Mouse (Mus musculus): ENCODE measurements at regions not wholly inside any gene's neighbourhood (a gene's known extent, or its start where the extent isn't known, plus 50 kb on each side); places are given as distances from the start of the nearest gene placed in this dataset.

GRCm38 (mm10) chr13:83132671-83133638 is 370.9 kb upstream of the Mef2c start:
- Histone ChIP-seq H3K4me1 (ENCODE audit: insufficient read depth) (peaks cover 15% of the 10 kb centered on the region), H3K9ac (no peak overlapping the region), H3K27ac (ENCODE audit: low read depth, low read length) (peak overlapping the region; percentile 24; the same call in 1 of the 2 replicates), H3K4me2 (ENCODE audit: low read depth) (no peak overlapping the region), H3K36me3 (ENCODE audit: insufficient read depth) (no peaks in the 10 kb centered on the region), H3K4me3 (ENCODE audit: low read depth, low read length) (no peak overlapping the region), H3K9me3 (ENCODE audit: low read length) (no peaks in the 10 kb centered on the region), H3K27me3 (ENCODE audit: insufficient read depth, low read length) (no peaks in the 10 kb centered on the region)
- TF ChIP-seq CTCF (IDR thresholded peaks at IDR 0.05; ENCODE audit: low read depth), result no peak
- DNase-seq (peak; percentile 73), ATAC-seq (peak; percentile 91)
- WGBS, result 54% methylated on average over 7 of the region's 7 CpGs

- TF ChIP-seq CTCF (IDR thresholded peaks at IDR 0.05; ENCODE audit: low read depth), result no peak
- ATAC-seq (no peak), DNase-seq (no peak)
- H3K4me2 ChIP-seq (ENCODE audit: low read depth), result no peak overlapping the region
- no peaks in the 10 kb centered on the region for H3K27me3 ChIP-seq (ENCODE audit: insufficient read depth, low read length)
- no peak overlapping the region for H3K27ac ChIP-seq (ENCODE audit: low read depth, low read length)
- 37% methylated on average over 3 of the region's 3 CpGs for WGBS
- H3K36me3 ChIP-seq (ENCODE audit: insufficient read depth), result no peaks in the 10 kb centered on the region
- no peak overlapping the region for H3K4me3 ChIP-seq (ENCODE audit: low read depth, low read length)
- no peaks in the 10 kb centered on the region for H3K4me1 ChIP-seq (ENCODE audit: insufficient read depth)
- H3K9ac ChIP-seq, result no peak overlapping the region
- H3K9me3 ChIP-seq (ENCODE audit: low read length), result no peaks in the 10 kb centered on the region
Observed at GRCm38 (mm10) chr13:83143316-83143715, 360.5 kb upstream of the Mef2c start.

- 83% methylated on average over 1 of the region's 1 CpGs for WGBS
- no peak for TF ChIP-seq CTCF (IDR thresholded peaks at IDR 0.05; ENCODE audit: low read depth)
- no peaks in the 10 kb centered on the region for H3K36me3 ChIP-seq (ENCODE audit: insufficient read depth)
- no peak overlapping the region for H3K9ac ChIP-seq
- H3K9me3 ChIP-seq (ENCODE audit: low read length), result no peaks in the 10 kb centered on the region
- no peaks in the 10 kb centered on the region for H3K27me3 ChIP-seq (ENCODE audit: insufficient read depth, low read length)
- no peak for DNase-seq
- H3K4me3 ChIP-seq (ENCODE audit: low read depth, low read length), result no peak overlapping the region
- ATAC-seq, result no peak
- no peaks in the 10 kb centered on the region for H3K4me1 ChIP-seq (ENCODE audit: insufficient read depth)
- no peak overlapping the region for H3K4me2 ChIP-seq (ENCODE audit: low read depth)
- no peak overlapping the region for H3K27ac ChIP-seq (ENCODE audit: low read depth, low read length)
Observed at GRCm38 (mm10) chr13:83154626-83155124, 349.2 kb upstream of the Mef2c start.

- no peak overlapping the region for H3K4me3 ChIP-seq (ENCODE audit: low read depth, low read length)
- H3K4me1 ChIP-seq (ENCODE audit: insufficient read depth), result no peaks in the 10 kb centered on the region
- H3K4me2 ChIP-seq (ENCODE audit: low read depth), result no peak overlapping the region
- TF ChIP-seq CTCF (IDR thresholded peaks at IDR 0.05; ENCODE audit: low read depth), result no peak
- ATAC-seq (no peak), DNase-seq (no peak)
- no peaks in the 10 kb centered on the region for H3K27me3 ChIP-seq (ENCODE audit: insufficient read depth, low read length)
- no peak overlapping the region for H3K27ac ChIP-seq (ENCODE audit: low read depth, low read length)
- no peaks in the 10 kb centered on the region for H3K36me3 ChIP-seq (ENCODE audit: insufficient read depth)
- 58% methylated on average over 2 of the region's 2 CpGs for WGBS
- no peaks in the 10 kb centered on the region for H3K9me3 ChIP-seq (ENCODE audit: low read length)
- H3K9ac ChIP-seq, result no peak overlapping the region
Observed at GRCm38 (mm10) chr13:83159969-83160368, 343.9 kb upstream of the Mef2c start.

- TF ChIP-seq CTCF (IDR thresholded peaks at IDR 0.05; ENCODE audit: low read depth), result no peak
- Histone ChIP-seq H3K9me3 (ENCODE audit: low read length) (no peaks in the 10 kb centered on the region), H3K9ac (no peak overlapping the region), H3K4me2 (ENCODE audit: low read depth) (no peak overlapping the region), H3K4me3 (ENCODE audit: low read depth, low read length) (no peak overlapping the region), H3K27ac (ENCODE audit: low read depth, low read length) (no peak overlapping the region), H3K4me1 (ENCODE audit: insufficient read depth) (no peaks in the 10 kb centered on the region), H3K27me3 (ENCODE audit: insufficient read depth, low read length) (no peaks in the 10 kb centered on the region), H3K36me3 (ENCODE audit: insufficient read depth) (no peaks in the 10 kb centered on the region)
- DNase-seq (no peak), ATAC-seq (no peak)
- WGBS, result 76% methylated on average over 4 of the region's 4 CpGs
Observed at GRCm38 (mm10) chr13:83162761-83163160, 341.1 kb upstream of the Mef2c start.

GRCm38 (mm10) chr13:83175086-83175485 is 328.7 kb upstream of the Mef2c start:
- Histone ChIP-seq H3K27me3 (ENCODE audit: insufficient read depth, low read length) (no peaks in the 10 kb centered on the region), H3K36me3 (ENCODE audit: insufficient read depth) (no peaks in the 10 kb centered on the region), H3K4me2 (ENCODE audit: low read depth) (no peak overlapping the region), H3K9me3 (ENCODE audit: low read length) (no peaks in the 10 kb centered on the region), H3K4me1 (ENCODE audit: insufficient read depth) (no peaks in the 10 kb centered on the region), H3K9ac (no peak overlapping the region), H3K4me3 (ENCODE audit: low read depth, low read length) (no peak overlapping the region), H3K27ac (ENCODE audit: low read depth, low read length) (no peak overlapping the region)
- no peak for TF ChIP-seq CTCF (IDR thresholded peaks at IDR 0.05; ENCODE audit: low read depth)
- WGBS, result 77% methylated on average over 2 of the region's 2 CpGs
- no peak for DNase-seq
- ATAC-seq, result no peak

GRCm38 (mm10) chr13:83201931-83202671 is 301.7 kb upstream of the Mef2c start:
- ATAC-seq, result no peak
- Histone ChIP-seq H3K9ac (no peak overlapping the region), H3K4me3 (ENCODE audit: low read depth, low read length) (no peak overlapping the region), H3K36me3 (ENCODE audit: insufficient read depth) (no peaks in the 10 kb centered on the region), H3K4me1 (ENCODE audit: insufficient read depth) (no peaks in the 10 kb centered on the region), H3K27ac (ENCODE audit: low read depth, low read length) (no peak overlapping the region), H3K9me3 (ENCODE audit: low read length) (no peaks in the 10 kb centered on the region), H3K27me3 (ENCODE audit: insufficient read depth, low read length) (no peaks in the 10 kb centered on the region), H3K4me2 (ENCODE audit: low read depth) (no peak overlapping the region)
- DNase-seq, result no peak
- WGBS, result 85% methylated on average over 3 of the region's 3 CpGs
- no peak for TF ChIP-seq CTCF (IDR thresholded peaks at IDR 0.05; ENCODE audit: low read depth)

Measured in forebrain, postnatal 0 days (tissue).